Mouse (Mus musculus): ENCODE data around the gene Castor2. TPM values are rescaled to one million over a fixed set of nuclear protein-coding genes. Genes with fewer than 3 reads are reported as not detected.

Gene Castor2
- polyA plus RNA-seq, 1 experiment from 2014 or later: 8.8 TPM

DNA sequence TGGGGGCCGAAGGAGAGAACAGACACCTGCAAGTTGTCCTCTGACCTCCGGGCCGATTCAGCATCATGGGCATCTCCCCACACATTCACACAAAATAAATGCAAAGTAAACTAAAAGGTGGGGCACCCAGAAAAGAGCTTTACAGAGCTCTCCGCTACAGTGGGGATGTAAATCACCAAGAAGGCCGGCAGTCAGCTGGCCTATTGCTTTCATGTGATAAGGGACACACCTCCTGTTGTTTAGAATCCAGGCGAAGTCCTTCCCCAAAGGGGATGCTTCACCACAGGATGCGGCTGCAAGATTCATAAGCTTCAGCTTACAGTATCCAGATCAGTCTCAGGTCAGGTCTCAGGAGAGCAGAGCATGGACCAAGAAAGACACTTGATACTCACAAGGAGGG is 79.0 kb downstream of the Castor2 start:
- Histone ChIP-seq H3K4me1 (peaks cover 43% of the 10 kb centered on the region), H3K4me3 (no peak overlapping the region), H3K27me3 (ENCODE audit: poor library complexity, severe bottlenecking) (no peaks in the 10 kb centered on the region), H3K27ac (no peak overlapping the region), H3K36me3 (replicated peaks) (0 out of 2 replicates have a peak, but pooled peaks cover 4% of the 10 kb centered on the region), H3K9me3 (no peaks in the 10 kb centered on the region)
- DNase-seq (ENCODE audit: extremely low spot score, low spot score): no peak
- whole genome bisulfite sequencing: 78% methylated on average over 7 of the region's 7 CpGs

DNA sequence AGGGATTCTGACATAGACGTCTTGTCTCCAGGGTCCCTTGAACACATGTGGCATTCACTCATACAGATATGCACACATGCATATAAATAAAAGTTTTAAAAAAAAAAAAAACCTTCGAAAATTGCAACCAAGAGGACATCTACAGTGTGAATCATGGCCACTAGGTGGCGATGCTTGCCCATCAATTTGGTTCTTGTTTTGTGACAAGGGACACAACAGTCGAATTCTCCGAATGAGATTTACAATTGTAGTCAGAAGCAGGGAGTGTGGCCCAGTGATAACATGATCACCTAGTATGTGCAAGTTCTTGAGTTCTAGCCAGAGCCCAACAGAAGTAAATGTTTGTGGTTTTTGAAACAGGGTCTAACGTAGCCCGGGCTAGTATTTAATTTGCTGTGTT is 80.4 kb downstream of the Castor2 start:
- Histone ChIP-seq H3K27ac (no peak overlapping the region), H3K36me3 (replicated peaks) (no peaks in the 10 kb centered on the region), H3K4me3 (no peak overlapping the region), H3K4me1 (peaks cover 43% of the 10 kb centered on the region), H3K27me3 (ENCODE audit: poor library complexity, severe bottlenecking) (no peaks in the 10 kb centered on the region), H3K9me3 (no peaks in the 10 kb centered on the region)
- peak; percentile 74 for DNase-seq (ENCODE audit: extremely low spot score, low spot score)
- WGBS: 35% methylated on average over 7 of the region's 7 CpGs

DNA sequence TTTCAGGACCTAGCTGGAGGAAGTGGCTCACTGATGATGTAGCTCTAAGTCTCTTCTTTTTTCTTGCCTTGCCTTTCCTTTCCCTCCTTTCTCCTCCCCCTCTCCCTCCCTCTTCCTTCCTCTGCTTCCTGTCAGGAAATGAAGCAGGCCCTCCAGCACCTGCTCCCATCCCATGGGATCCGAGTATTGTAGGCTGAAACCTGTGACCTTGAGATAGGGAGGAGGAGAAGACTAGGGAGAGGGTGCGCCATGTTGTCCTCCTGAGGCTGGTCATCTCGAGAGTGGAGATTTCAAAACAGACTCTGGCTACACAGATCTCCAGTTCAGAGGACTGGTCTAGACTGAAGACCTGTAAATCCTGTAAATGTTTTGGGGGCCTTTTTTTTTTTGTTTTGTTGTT is 82.7 kb downstream of the Castor2 start:
- WGBS: 78% methylated on average over 3 of the region's 3 CpGs

DNA sequence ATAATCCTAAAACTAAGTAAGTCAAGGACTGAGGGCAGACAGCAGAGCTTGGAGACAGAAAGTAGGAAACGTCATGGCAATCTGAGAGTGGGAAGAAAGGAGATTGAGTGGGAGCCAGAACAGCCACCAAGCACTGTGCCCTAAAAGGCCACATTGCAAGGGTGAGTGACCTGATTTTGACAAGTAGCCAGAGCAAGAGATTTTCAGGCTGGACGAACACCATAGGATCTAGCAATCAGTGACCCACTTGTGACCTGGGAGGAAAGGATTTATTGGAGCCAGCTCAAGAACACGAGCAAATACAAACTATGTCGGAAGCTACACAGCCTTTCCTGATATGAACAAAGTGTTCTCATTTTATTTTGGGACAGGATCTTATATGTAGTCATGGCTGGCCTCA is 83.2 kb downstream of the Castor2 start:
- Histone ChIP-seq H3K4me3 (peak overlapping the region; percentile 84), H3K4me1 (peaks cover 26% of the 10 kb centered on the region), H3K27ac (peak overlapping the region; percentile 100; the same call in 1 of the 2 replicates), H3K27me3 (ENCODE audit: poor library complexity, severe bottlenecking) (no peaks in the 10 kb centered on the region), H3K36me3 (replicated peaks) (no peaks in the 10 kb centered on the region), H3K9me3 (peaks cover 2% of the 10 kb centered on the region; the same call in 1 of the 2 replicates)
- no peak for DNase-seq (ENCODE audit: extremely low spot score, low spot score)
- 79% methylated on average over 4 of the region's 4 CpGs for WGBS

More for the DNA sequence above, 82.7 kb downstream of the Castor2 start:
- H3K27ac ChIP-seq: no peak overlapping the region
- no peaks in the 10 kb centered on the region for H3K36me3 ChIP-seq (replicated peaks)
- DNase-seq (ENCODE audit: extremely low spot score, low spot score): no peak
- peaks cover 26% of the 10 kb centered on the region for H3K4me1 ChIP-seq
- H3K4me3 ChIP-seq: no peak overlapping the region; the same call in 1 of the 2 replicates
- H3K9me3 ChIP-seq: no peaks in the 10 kb centered on the region
- H3K27me3 ChIP-seq (ENCODE audit: poor library complexity, severe bottlenecking): no peaks in the 10 kb centered on the region

DNA sequence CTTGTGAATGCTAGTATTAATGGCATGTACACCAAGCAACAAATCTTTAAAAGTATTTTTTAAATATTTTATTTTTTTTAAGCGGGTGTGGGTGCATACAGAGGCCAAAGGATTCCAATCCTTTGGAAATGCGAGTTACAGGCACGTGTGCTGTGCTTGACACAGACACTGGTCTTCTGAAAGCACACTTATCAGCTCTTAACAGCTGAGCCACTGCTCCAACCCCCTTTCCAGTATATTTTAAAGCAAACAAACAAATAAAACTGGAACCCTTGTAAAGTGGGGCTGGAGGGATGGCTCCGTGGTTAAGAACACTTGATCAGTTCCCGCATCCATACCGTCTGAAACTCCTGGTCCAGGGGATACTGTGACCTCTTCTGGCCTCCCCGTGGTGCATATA is 83.7 kb downstream of the Castor2 start:
- Histone ChIP-seq H3K9me3 (peaks cover 2% of the 10 kb centered on the region; the same call in 1 of the 2 replicates), H3K27ac (peak overlapping the region; percentile 100), H3K27me3 (ENCODE audit: poor library complexity, severe bottlenecking) (no peaks in the 10 kb centered on the region), H3K4me1 (peaks cover 26% of the 10 kb centered on the region), H3K4me3 (peak overlapping the region; percentile 84), H3K36me3 (replicated peaks) (no peaks in the 10 kb centered on the region)
- 63% methylated on average over 7 of the region's 7 CpGs for WGBS
- DNase-seq (ENCODE audit: extremely low spot score, low spot score): peak; percentile 21

DNA sequence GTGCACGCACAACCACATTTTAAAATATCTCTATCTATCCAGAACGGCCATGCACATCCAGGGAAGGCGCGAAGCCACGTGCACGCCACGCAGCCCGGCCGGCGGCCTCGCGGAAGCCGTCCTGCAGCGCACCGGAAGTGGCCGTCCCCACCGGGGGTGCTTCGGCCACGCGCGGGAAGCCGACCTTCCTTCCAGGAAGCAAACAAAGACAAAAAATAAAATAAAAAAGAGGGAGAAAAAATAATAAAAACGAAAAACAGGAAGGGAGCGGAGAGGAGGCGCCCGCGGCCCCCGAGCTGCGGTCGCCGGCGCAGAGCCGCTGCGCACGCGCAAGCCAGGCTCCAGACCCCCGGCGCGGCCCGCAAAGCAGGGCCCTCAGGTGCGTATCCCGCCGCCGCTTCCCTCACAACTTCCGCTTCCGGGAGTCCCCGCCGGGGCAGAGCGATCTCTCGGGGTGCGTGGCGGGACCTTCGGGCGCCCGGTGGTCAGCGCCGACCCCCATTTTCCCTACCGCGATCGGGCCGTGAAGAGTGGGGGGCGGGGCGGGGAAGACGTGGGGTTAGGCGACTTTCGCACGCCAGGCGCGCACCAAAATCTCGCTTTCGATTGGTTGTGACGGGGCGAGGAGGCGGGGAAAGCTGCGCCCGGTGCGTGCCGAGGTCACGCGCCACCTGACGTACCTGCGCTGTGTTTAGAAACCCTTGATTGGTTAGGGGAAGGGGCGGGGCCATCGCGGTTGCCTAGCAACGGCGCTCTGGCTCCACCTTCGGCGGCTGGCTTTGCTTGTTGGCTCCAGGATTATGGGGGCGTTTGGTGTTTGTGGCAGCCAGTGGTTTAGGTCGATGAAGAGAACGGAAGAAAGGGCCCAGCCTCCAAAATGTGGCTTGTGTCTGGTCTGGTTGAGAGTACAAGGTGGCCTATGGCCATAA is 84.6 kb downstream of the Castor2 start, which contains the start of gene Gtf2ird2:
Gtf2ird2 (plus strand) TSS at position 140 of the 929 bp plus-strand sequence.
- peak within 1 kb of the TSS; percentile 84 for H3K4me3 ChIP-seq
- WGBS: under 1% methylated on average over 91 of the region's 92 CpGs
- peaks cover 26% of the 10 kb centered on the region for H3K4me1 ChIP-seq
- DNase-seq (ENCODE audit: extremely low spot score, low spot score): peak; percentile 98
- no peaks in the 10 kb centered on the region for H3K36me3 ChIP-seq (replicated peaks)
- H3K27me3 ChIP-seq (ENCODE audit: poor library complexity, severe bottlenecking): no peaks in the 10 kb centered on the region
- H3K27ac ChIP-seq: peak within 1 kb of the TSS; percentile 100
- H3K9me3 ChIP-seq: peaks cover 2% of the 10 kb centered on the region; the same call in 1 of the 2 replicates

DNA sequence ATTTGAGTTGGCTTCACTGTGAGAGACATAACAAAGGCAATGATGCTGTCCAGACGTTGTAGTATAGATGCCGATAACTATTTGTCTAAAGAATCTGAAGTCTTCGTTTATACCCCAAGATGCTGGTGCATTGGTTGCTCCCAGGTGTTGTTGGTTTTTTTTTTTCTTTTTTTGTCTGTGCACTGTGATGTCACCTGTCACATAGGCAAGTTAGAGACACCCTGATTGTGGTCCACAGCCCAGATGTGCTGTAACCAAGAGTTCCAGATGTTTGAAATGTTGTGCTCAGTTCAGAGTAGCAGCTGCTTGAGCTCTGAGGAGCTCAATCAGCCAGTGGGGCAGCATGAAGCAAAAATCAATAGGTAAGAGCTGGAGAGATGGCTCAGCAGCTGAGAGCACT is 86.5 kb downstream of the Castor2 start:
- WGBS: 92% methylated on average over 3 of the region's 3 CpGs
- no peaks in the 10 kb centered on the region for H3K27me3 ChIP-seq (ENCODE audit: poor library complexity, severe bottlenecking)
- H3K36me3 ChIP-seq (replicated peaks): no peaks in the 10 kb centered on the region
- no peak for DNase-seq (ENCODE audit: extremely low spot score, low spot score)
- no peak overlapping the region for H3K27ac ChIP-seq
- no peak overlapping the region for H3K4me3 ChIP-seq
- peaks cover 2% of the 10 kb centered on the region; the same call in 1 of the 2 replicates for H3K9me3 ChIP-seq
- H3K4me1 ChIP-seq: peaks cover 26% of the 10 kb centered on the region

DNA sequence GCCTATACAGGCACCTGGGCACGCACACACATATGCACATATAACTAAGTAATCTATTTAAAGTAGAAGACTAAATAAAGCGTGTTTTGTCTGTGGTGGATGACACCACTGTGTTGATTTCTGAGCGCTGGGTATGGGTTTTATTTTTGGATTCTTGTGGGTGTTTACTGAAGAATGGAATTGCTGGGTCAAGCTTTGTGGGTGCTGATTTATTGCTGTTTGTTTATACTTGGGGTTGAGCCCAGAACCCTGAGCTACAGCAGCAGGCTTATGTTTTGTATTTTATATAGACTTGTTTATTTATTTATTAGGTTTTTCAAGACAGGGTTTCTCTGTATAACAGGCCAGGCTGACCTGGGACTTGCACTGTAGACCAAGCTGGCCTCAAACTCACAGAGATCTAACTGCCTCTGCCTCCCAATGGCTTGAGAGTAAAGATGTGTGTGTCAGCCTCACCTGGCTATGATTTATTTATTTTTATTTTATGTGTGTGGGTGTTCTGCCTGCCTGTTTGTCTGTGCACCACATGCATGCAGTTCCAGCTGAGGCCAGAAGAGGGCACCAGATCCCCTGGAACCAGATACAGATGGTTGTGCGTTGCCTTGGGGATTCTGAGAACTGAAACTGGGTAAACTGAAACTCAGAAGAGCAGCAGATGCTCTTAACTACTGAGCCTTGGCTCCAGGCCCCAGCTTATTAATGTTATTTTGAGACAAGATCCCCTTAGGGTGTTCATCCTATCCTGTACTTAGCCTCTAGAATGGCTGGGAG is 87.6 kb downstream of the Castor2 start:
- H3K36me3 ChIP-seq (replicated peaks): no peaks in the 10 kb centered on the region; the same call in 1 of the 2 replicates
- peaks cover 2% of the 10 kb centered on the region; the same call in 1 of the 2 replicates for H3K9me3 ChIP-seq
- no peak overlapping the region for H3K27ac ChIP-seq
- no peaks in the 10 kb centered on the region for H3K27me3 ChIP-seq (ENCODE audit: poor library complexity, severe bottlenecking)
- peaks cover 24% of the 10 kb centered on the region for H3K4me1 ChIP-seq
- DNase-seq (ENCODE audit: extremely low spot score, low spot score): peak; percentile 68
- 72% methylated on average over 4 of the region's 4 CpGs for WGBS
- no peak overlapping the region for H3K4me3 ChIP-seq

DNA sequence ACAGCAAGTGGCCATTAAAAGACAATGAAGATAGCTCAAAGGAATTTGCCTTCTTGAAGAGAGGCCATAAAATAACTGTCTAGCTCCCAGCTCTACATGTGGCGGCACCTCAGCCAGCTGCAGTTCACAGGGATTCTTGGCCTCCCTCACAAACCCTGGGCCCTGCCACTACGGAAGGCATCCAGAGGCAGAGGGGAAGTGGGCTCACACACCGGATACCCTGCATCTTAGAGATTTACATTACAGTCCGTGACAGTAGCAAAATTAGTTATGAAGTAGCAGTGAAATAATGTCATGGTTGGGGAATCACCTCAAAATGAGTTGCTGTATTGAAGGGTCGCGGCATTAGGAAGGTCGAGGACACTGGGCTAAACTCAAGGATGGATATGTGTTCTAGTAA is 89.1 kb downstream of the Castor2 start:
- H3K4me1 ChIP-seq: peaks cover 10% of the 10 kb centered on the region
- no peak overlapping the region for H3K4me3 ChIP-seq
- no peak overlapping the region for H3K27ac ChIP-seq
- DNase-seq (ENCODE audit: extremely low spot score, low spot score): no peak
- peaks cover 5% of the 10 kb centered on the region; the same call in 1 of the 2 replicates for H3K36me3 ChIP-seq (replicated peaks)
- H3K27me3 ChIP-seq (ENCODE audit: poor library complexity, severe bottlenecking): no peaks in the 10 kb centered on the region
- peaks cover 2% of the 10 kb centered on the region; the same call in 1 of the 2 replicates for H3K9me3 ChIP-seq
- 88% methylated on average over 7 of the region's 7 CpGs for WGBS

DNA sequence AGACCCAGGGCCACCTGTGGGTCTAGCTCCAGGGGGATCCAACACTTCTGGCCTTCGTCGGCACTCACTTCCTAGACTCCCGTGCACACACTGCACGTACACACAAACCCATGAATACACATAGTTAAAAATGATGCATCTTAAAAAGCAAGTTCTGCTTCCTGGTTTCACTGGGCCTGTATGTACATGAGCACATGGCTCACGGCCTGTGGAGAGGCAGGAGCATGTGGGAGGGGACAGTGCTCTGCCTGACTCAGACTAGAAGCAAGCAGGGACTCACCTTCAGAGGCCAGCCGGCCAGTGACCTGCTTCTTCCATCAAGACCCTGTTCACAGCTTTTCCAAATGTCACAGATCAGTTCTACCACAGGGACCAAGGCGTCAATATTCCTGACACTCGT is 94.2 kb downstream of the Castor2 start:
- DNase-seq (ENCODE audit: extremely low spot score, low spot score): no peak
- H3K27me3 ChIP-seq (ENCODE audit: poor library complexity, severe bottlenecking): no peaks in the 10 kb centered on the region
- 90% methylated on average over 8 of the region's 8 CpGs for WGBS

More for the DNA sequence above, 94.2 kb downstream of the Castor2 start:
- Histone ChIP-seq H3K9me3 (no peaks in the 10 kb centered on the region), H3K4me3 (no peak overlapping the region), H3K27ac (no peak overlapping the region), H3K4me1 (no peaks in the 10 kb centered on the region), H3K36me3 (replicated peaks) (peaks cover 35% of the 10 kb centered on the region)
